Mouse (Mus musculus): ENCODE results near the gene Sema6d.

Gene Sema6d

DNA sequence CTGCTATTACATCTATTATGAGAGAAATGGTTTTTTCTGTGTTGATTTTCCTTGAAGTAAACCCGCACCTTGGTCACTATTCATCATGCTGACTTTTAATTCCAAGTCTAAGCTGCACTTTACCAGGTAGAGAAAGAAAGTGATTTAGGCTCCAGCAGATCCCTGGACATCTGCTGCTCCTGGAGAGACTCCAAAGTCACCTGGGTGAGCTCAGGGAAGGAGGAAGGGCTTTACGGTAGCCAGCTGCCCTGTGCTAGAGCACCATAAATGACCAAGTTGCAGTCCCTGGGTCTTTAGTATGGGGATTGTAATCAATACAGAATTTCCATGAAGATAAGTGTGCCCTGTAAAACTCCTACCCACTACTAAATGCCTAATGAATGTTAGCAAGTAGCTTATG, 309.8 kb downstream of the Sema6d start:
- DNase-seq (ENCODE audit: low spot score in 2 of 2): no peak

DNA sequence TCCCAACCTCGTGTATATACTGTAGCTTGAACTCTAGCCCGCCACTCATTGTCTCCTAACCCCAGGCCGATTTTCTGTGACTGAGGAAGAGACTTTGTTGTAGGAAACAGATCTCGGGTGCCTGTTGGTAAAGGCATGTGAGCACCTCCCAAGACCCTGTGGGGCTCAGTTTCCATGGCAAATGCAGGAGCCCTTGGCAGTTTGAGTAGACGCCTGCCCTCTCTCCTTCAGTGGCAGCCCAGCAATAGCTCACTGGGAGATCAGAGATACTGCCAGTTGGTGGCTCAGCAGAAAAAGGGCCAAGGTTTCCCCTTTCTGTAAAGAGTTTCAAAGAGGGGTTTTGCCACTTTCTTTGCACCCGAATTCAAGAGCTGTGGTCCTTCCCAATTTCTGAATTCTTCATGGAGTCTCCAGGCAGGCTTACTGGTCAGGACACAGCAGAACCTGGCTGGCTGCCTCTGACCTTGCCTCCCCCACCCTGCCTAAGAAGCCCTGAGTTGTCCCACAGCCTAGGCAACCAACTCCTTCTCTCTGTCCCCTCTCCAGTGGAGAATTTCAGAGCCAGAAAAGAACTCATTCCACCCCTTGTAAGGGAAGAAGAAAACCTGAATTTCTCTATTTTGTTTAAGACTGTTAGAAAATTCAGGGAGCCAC, 312.1 kb downstream of the Sema6d start:
- DNase-seq (ENCODE audit: low spot score in 2 of 2): no peak

DNA sequence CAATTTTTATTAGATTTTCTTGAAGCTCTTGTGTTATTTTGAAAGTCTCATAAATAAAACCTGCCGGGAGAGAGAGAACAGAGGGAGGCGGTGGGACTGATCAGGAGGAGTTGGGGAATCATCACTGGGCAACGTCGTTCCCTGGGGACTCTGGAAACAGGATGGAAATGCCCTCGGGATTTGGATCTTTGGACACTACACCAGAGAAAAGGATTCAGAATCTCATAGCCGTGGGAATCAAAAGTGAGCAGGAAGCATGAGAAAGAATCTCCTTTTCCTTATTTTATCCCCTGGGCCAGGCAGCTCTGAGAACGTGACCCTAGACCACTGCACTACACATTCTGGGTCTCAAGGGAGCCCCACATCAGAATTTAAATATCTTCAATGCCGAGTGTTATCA, 313.8 kb downstream of the Sema6d start:
- DNase-seq (ENCODE audit: low spot score in 2 of 2): no peak

DNA sequence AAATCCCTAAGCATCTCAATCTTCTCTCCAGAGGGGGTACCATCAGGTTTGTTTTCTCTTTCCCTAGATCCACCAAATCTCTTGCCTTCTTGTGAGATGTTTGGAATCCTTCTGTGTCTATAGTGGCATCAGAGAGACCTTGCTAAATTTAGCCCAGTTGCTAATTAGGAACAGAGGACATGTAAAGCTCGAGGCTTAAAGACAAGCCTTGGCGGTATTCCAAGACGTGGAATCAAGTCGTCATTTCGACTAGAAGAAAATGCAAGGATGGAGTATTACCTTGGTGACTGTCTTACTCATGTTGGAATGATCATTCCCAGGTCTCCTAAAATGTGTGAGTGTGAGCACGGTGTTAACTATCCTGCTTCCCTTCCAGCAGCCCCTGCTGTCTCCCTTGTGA, 314.2 kb downstream of the Sema6d start:
- no peak for DNase-seq (ENCODE audit: low spot score in 2 of 2)

- DNase-seq (ENCODE audit: low spot score in 2 of 2): no peak
These were observed 315.1 kb downstream of the Sema6d start for GRCm38 (mm10) chr2:124404631-124405562.

- DNase-seq (ENCODE audit: low spot score in 2 of 2): no peak
These were observed 319.2 kb downstream of the Sema6d start for GRCm38 (mm10) chr2:124408956-124409355.

DNA sequence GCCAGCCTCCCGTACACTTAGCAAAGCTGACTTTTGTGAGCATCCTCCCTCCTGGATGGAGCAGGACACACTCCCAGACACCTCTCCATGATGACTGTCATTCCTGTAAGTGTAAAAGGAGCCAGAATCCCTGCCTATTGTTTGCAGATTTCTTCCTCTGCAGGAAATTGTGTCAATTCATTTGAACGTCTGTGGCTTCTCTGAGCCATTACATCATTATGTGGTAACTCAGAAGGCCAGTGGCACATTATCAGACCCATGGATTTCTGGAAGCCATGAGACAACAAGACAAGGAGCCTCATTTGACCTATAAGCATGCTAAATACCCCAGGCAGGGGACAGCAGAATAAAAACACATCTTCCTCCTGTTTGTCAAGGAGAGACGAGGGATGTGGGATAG, 327.0 kb downstream of the Sema6d start:
- no peak for DNase-seq (ENCODE audit: low spot score in 2 of 2)

GRCm38 (mm10) chr2:124418319-124418718, 328.6 kb downstream of the Sema6d start:
- no peak for DNase-seq (ENCODE audit: low spot score in 2 of 2)

DNA sequence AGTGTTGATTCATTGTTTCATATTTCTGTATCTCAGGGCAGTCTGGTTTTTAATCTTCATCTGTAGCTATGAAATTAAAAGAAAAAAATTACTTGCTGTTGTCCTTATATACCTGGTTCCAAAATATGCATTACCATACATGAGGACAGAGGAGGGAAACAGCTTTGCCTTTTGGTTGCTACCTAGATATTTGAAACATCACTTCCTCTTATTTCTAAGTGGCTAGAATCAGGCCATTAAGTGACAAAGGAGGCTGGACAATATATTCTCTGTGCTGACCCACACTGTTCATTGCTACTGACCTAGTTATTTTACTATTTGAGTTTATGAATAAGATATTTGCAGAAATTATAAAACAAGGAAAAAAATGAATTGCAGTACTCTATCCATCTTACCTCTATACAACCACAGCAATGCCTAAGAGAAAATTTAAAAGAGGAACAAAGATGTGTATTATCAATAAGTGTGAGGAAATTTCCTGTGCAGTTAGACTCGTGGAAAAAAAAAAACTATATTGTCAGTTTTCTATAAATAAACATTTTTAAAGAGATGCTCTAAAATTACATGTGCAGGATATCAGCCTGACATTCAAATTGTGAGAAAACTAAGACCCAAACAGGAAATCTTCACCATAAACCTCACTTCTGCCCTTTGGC, 330.5 kb downstream of the Sema6d start:
- no peak for DNase-seq (ENCODE audit: low spot score in 2 of 2)

GRCm38 (mm10) chr2:124429744-124430143, 340.0 kb downstream of the Sema6d start:
- DNase-seq (ENCODE audit: low spot score in 2 of 2): no peak

DNA sequence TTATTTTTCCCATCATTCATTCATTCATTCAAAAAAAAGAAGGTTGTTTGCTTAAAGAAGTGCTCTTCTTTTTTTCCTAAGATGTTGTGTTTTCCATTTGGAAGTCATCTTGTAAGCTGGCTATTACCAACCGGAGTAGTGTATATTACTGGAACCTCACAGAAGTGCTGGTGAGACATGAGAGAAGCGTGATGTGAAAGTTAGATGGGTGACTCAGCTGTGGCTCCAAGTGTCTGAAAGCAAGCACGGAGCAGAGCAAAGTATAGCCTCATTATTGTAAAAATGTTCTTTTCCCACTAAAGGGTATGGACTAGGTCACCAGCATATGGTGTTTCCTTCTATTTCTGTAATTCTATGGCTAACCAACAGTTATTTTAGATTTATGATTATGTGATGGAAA, 340.9 kb downstream of the Sema6d start:
- no peak for DNase-seq (ENCODE audit: low spot score in 2 of 2)

DNA sequence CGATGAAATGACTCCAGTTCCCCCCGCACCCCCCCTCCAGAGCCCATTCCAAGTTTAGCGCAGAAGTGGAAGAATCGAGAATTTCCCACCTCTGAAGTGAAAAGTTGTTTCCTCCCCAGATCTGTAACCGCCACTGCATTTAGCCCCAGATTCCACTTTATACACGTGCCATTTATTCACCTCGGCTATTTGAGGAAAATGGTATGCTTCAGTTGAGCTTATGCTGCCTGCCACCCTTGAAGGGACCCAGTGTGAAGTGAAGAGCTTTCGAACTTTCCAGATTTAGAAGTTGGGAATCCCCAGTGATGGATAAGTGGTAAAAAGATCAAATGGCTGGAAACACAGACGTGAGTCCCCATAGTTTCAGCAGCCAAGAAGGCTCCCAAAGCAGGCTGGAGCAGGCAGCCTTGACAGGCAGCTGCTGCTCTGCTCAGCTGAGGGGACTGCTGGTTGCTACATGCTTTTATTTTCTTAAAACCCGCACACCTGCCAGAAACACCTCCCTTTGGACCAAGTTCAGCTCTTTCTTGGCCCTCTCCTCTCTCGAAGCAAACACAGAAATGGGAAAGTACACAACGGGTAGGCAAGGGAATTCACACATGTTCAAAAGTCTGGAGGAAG, 345.7 kb downstream of the Sema6d start:
- no peak for DNase-seq (ENCODE audit: low spot score in 2 of 2)

DNA sequence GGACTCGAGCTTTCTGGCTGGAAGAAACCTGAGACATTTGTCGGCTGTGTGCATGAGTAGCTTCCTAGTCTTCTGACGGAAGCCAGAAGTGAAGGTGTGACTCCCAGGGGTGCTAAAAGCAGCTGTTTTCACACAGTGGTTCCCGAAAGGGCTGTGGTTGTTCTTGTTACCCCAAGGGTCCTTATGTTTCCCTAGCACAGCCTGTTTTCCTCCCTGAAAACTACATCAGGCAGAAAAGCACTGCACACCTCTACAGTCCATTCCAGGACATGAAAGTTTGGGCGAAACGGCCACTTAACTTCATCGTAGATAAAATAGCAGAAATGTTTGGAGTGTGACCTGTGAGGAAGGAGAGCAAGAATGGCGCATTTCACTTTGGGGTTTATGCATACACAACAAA, 346.9 kb downstream of the Sema6d start:
- no peak for DNase-seq (ENCODE audit: low spot score in 2 of 2)

GRCm38 (mm10) chr2:124444199-124444598, 354.4 kb downstream of the Sema6d start:
- DNase-seq (ENCODE audit: low spot score in 2 of 2): no peak

GRCm38 (mm10) chr2:124455881-124456280, 366.1 kb downstream of the Sema6d start:
- no peak for DNase-seq (ENCODE audit: low spot score in 2 of 2)

GRCm38 (mm10) chr2:124456999-124457398, 367.2 kb downstream of the Sema6d start:
- DNase-seq (ENCODE audit: low spot score in 2 of 2): no peak

GRCm38 (mm10) chr2:124458028-124458427, 368.3 kb downstream of the Sema6d start:
- no peak for DNase-seq (ENCODE audit: low spot score in 2 of 2)

DNA sequence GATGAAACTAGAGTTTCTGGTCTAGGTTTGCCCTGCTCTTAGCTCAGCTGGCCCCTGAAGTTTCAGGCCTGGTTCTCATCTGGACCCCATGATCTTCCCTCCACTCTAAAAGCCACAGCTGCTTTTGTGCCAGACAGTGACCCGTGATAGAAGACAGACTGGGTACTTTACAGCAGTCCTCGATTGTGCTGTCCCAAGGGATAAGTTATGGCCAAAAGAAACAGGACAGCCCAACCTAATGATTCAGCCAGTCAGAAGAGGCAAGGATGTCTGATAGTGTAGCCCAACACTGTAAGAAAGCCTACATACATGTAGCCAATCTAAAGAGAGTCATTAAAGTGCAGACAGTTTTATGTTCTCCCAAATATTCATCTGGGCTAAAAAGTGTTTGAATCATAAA, 371.2 kb downstream of the Sema6d start:
- no peak for DNase-seq (ENCODE audit: low spot score in 2 of 2)

- DNase-seq (ENCODE audit: low spot score in 2 of 2): no peak
These were observed 371.6 kb downstream of the Sema6d start for GRCm38 (mm10) chr2:124461378-124461851.

DNA sequence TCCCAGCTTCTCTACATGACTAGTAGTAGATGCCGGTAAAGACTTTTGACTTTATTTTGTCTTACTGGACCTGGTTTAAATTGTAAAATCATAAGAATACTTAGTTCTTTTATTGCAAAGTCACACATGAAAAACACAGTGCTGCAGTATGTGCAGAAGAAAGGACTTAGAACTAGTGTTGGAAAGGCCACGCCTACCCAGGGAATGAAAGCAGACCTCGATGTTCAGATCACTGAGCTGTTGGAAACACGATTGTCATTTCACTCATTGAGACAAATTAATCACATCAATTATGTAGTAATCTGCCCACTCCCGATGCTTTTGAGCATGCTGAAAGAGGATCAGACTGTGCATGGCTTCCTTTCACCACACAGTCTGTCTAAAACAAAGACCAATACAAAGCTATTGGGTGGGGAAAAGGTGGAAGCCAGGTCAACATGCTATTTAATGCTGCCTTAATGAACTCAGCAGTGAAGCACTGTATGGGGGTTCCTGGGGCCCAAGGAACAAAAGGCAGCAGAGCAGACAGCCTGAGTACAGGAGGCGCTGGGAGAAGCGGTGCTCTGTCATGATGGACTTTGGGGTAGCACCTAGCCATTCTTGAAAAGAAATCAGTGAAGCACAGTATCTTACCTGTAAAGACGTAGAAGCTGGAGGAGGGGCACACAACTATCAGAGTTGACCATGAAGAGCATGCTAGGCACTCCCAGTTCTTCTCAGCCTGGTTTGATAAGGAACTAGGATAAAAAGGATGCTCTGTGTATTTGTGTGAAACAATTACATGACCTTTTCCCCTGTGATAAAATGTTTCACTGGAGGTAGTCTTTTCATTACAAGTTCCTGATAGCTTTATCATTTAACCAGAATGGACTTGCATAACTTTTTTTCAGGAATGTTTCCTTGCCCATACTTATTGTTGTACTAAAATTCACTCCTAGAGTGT, 375.5 kb downstream of the Sema6d start:
- no peak for DNase-seq (ENCODE audit: low spot score in 2 of 2)

DNA sequence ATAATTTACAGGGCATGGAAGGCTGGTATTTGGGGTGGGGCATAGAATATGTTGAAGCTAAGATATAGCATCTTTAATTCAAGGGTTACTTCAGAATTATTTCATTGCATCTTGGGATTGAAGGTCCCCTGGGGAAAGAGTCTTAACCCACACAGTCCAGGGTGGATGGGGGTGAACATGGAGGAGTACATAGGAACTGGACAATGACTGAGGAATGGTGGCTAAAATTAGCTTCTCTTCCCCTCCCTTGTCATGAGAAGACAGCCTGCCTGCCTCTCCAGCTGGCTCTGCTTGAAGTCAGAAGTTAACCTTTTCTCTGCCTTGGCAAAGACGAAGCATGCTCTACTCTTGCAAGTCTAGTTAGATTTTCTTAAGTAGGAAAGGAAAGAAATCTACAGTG, 377.7 kb downstream of the Sema6d start:
- no peak for DNase-seq (ENCODE audit: low spot score in 2 of 2)
